Comparison of ENCODE assay signal across 8 mouse cellular contexts in the genomic region with DNA sequence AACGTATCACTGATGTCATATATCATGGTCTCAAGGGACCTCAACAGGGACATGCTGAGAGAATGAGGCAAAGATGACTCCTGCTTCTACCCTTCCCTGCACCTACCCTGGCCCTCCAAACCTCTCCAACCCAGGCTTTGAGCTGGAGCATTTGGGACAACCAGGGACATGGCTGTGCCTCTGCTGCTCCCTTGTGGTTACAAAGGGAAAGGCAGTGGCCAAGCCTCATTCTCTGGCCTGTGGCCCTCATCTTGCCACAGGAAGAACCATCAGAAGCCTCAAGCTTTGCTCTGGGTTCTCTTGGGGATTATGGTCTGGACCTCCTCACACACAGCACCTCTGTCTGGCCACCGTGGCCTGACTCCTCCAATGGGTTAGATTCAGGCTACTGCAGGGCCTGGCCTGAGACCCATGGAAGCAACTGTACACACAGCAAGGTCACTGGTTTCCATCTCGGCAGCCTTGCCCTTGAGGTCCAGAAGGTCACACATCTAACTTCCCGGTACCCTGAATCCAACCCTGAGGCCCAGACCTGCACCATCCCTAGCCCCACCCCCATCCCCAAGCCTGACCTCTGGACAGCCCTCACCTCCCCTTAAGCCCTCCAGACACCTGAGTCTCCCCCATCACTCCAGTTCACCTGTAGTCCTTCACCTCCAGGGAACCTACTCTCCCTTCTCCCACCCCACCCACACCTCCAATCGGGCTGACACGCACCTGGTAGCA. TPM values are rescaled to one million over a fixed set of nuclear protein-coding genes. Genes with fewer than 3 reads are reported as not detected.
DNase-seq lines count a peak whose midpoint lies in the region; ATAC-seq and TF ChIP-seq lines count a peak whose summit lies in the region.

No protein-coding gene starts in this region.

- 57% methylated on average over 6 of the region's 6 CpGs for WGBS in intestine, embryonic 15.5 days
- 53% methylated on average over 6 of the region's 6 CpGs for WGBS in small intestine, adult 2 months

- intact Hi-C loops in left cerebral cortex, postnatal 10 days (cut with DNase I), result loop anchor here (2.0 to 5.0 kb wide), 2 partner anchors 38 to 98 kb away; a partner anchor contains a TSS

- H3K27me3 ChIP-seq in intestine, embryonic 15.5 days (replicated peaks), result no peaks in the 10 kb centered on the region
- no peaks in the 10 kb centered on the region for H3K27me3 ChIP-seq in small intestine, adult 2 months (ENCODE audit: control insufficient read depth, insufficient read depth, low read length)

- no peak overlapping the region for H3K27ac ChIP-seq in intestine, embryonic 15.5 days
- no peak overlapping the region for H3K27ac ChIP-seq in small intestine, adult 2 months (ENCODE audit: insufficient read depth, low read depth, low read length)

- no peak overlapping the region for H3K4me3 ChIP-seq in intestine, embryonic 15.5 days (replicated peaks)
- H3K4me3 ChIP-seq in small intestine, adult 2 months (ENCODE audit: low read depth, low read length), result no peak overlapping the region

- H3K4me2 ChIP-seq in intestine, embryonic 15.5 days (replicated peaks), result no peak overlapping the region

- no peaks in the 10 kb centered on the region for H3K36me3 ChIP-seq in intestine, embryonic 15.5 days
- H3K36me3 ChIP-seq in small intestine, adult 2 months (ENCODE audit: control insufficient read depth, insufficient read depth, low read length), result no peaks in the 10 kb centered on the region

- no peak overlapping the region for H3K9ac ChIP-seq in intestine, embryonic 15.5 days

- ATAC-seq in intestine, embryonic 15.5 days, result peak; percentile 71
- ATAC-seq in megakaryocyte progenitor cell, adult 5-6 weeks (replicated peaks; ENCODE audit: poor library complexity), result peak; percentile 98
- no peak for ATAC-seq in inflammation-experienced regulatory T-cells, adult 6 months

- TF ChIP-seq POLR2A in small intestine, adult 2 months (IDR thresholded peaks at IDR 0.05; ENCODE audit: low read depth, low read length), result no peak

- TF ChIP-seq CTCF in small intestine, adult 2 months (IDR thresholded peaks at IDR 0.05; ENCODE audit: extremely low read depth, insufficient read length, insufficient replicate concordance, low read depth, low read length), result peak; percentile 94

- peak; percentile 78 for DNase-seq in adipocyte (ENCODE audit: low spot score)
- DNase-seq in cerebellum, adult 9-11 months, result peak; percentile 73
- peak; percentile 69 to 80 for DNase-seq in frontal cortex, postnatal 36 days (ENCODE audit: low spot score in 2 of 2)
- peak; percentile 36 to 71 for DNase-seq in left cerebral cortex, postnatal 10 days (ENCODE audit: extremely low spot score in 1 of 2, low spot score in 2 of 2)

- H3K4me1 ChIP-seq in intestine, embryonic 15.5 days (replicated peaks), result 0 out of 2 replicates have a peak, but pooled peaks cover 2% of the 10 kb centered on the region
- H3K4me1 ChIP-seq in small intestine, adult 2 months (ENCODE audit: control insufficient read depth, insufficient read depth, insufficient read length, low read length), result peaks cover 7% of the 10 kb centered on the region; the same call in 1 of the 2 replicates

- H3K9me3 ChIP-seq in intestine, embryonic 15.5 days, result no peaks in the 10 kb centered on the region

RNA-seq across cellular contexts. Expression of a gene that starts 47.1 kb away (rescaled TPM):
- 43.0 and 51.0 TPM in 2 replicates for polyA plus RNA-seq in intestine, embryonic 15.5 days (2015; fragmentation: Nextera tagmentation; extraction: Ambion mirVana)
- total RNA-seq in left cerebral cortex, postnatal 10 days (2021), result 10 to 100 TPM; 25.1 to 25.4 TPM
- total RNA-seq in megakaryocyte progenitor cell, adult 5-6 weeks (2015), result 34.2 and 39.5 TPM in 2 replicates
- 20.5 and 25.3 TPM in 2 replicates for total RNA-seq in megakaryocyte progenitor cell, adult 5-6 weeks (2017)
- 47.4 and 52.7 TPM in 2 replicates for polyA plus RNA-seq in small intestine, adult 2 months (2012; rRNA removed)
- 1 to 10 TPM; 5.4 to 8.6 (median 7.3) TPM for polyA plus RNA-seq in inflammation-experienced regulatory T-cells, adult 6 months (2017; shearing (Covaris generic))
